Mouse (Mus musculus) Muller cell, postnatal 12 days (primary cell): ENCODE results near the gene Sema4b.

Experiments
- DNase-seq: peaks from one replicate; pipeline ENCODE4 v3.0.0-alpha.2; 2015; ENCODE audit errors: inconsistent ontology term

Gene Sema4b

GRCm38 (mm10) chr7:80197941-80198778 is 11.5 kb downstream of the Sema4b start:
- peak; percentile 95 for DNase-seq

- no peak for DNase-seq
Observed at GRCm38 (mm10) chr7:80198863-80199262, 12.2 kb downstream of the Sema4b start.

- DNase-seq = no peak
Observed at GRCm38 (mm10) chr7:80199286-80199685, 12.6 kb downstream of the Sema4b start.

GRCm38 (mm10) chr7:80199851-80200587 is 13.4 kb downstream of the Sema4b start:
- DNase-seq = no peak

GRCm38 (mm10) chr7:80200588-80200945 is 13.9 kb downstream of the Sema4b start:
- DNase-seq = no peak

GRCm38 (mm10) chr7:80200963-80201539 is 14.4 kb downstream of the Sema4b start:
- no peak for DNase-seq

GRCm38 (mm10) chr7:80201888-80202540 is 15.4 kb downstream of the Sema4b start:
- DNase-seq = peak; percentile 42

- DNase-seq = no peak
Observed at GRCm38 (mm10) chr7:80202961-80203360, 16.3 kb downstream of the Sema4b start.

GRCm38 (mm10) chr7:80203638-80204096 is 17.0 kb downstream of the Sema4b start:
- DNase-seq = no peak

- DNase-seq = no peak
Observed at GRCm38 (mm10) chr7:80204362-80204761, 17.7 kb downstream of the Sema4b start.

GRCm38 (mm10) chr7:80204961-80205360 is 18.3 kb downstream of the Sema4b start:
- no peak for DNase-seq

GRCm38 (mm10) chr7:80205705-80206589 is 19.3 kb downstream of the Sema4b start:
- DNase-seq = no peak

- no peak for DNase-seq
Observed at GRCm38 (mm10) chr7:80207314-80207731, 20.7 kb downstream of the Sema4b start.

GRCm38 (mm10) chr7:80208026-80208642 is 21.5 kb downstream of the Sema4b start:
- no peak for DNase-seq

GRCm38 (mm10) chr7:80208738-80209430 is 22.2 kb downstream of the Sema4b start:
- DNase-seq = no peak

- DNase-seq = no peak
Observed at GRCm38 (mm10) chr7:80209669-80210068, 23.0 kb downstream of the Sema4b start.

GRCm38 (mm10) chr7:80210982-80211381 is 24.3 kb downstream of the Sema4b start:
- no peak for DNase-seq

GRCm38 (mm10) chr7:80213604-80214003 is 27.0 kb downstream of the Sema4b start:
- no peak for DNase-seq

GRCm38 (mm10) chr7:80214459-80214858 is 27.8 kb downstream of the Sema4b start:
- no peak for DNase-seq

- peak; percentile 64 for DNase-seq
Observed at GRCm38 (mm10) chr7:80215398-80215797, 28.8 kb downstream of the Sema4b start.
